ENCODE assay signal across 11 mouse cellular contexts in the genomic region with DNA sequence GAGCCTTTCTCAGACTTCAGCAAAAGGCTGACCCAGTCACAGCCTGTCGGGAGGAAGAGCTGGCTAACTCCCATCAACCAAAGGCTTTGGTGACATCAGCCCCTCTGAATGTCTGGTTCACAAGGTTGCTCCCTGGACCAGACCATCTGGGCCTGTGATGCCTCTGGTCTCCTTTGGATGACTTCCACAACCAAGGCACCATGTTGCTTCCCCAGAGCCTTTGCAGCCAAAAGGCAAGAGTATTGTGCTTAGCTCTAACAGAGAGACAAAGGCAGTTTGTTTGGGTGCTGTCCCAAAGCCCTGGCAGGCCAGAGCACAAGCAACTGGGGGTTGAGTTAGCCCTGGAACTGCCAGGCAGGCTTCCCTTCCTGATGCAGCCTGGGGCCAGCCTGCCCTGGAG. TPM values are rescaled to one million over a fixed set of nuclear protein-coding genes. Genes with fewer than 3 reads are reported as not detected.
DNase-seq lines count a peak whose midpoint lies in the region; ATAC-seq and TF ChIP-seq lines count a peak whose summit lies in the region.
"Had no signal": no experiment of that assay in that cellular context is flagged by ENCODE, and none has a peak within 500 bp of the region (broad histone marks: within the 10 kb centered on the region; RNA-seq: fewer than 3 reads in every experiment).

No protein-coding gene starts in this region.

- WGBS in hindbrain, postnatal 0 days: 44% methylated on average over 1 of the region's 1 CpGs
- 70% methylated on average over 1 of the region's 1 CpGs for WGBS in hindbrain, embryonic 10.5 days

- peak overlapping the region; percentile 74 for H3K27ac ChIP-seq in hindbrain, postnatal 0 days
- no peak overlapping the region for H3K27ac ChIP-seq in hindbrain, embryonic 10.5 days
- H3K27ac ChIP-seq in bone marrow macrophage, adult 2 months (ENCODE audit: insufficient read depth, low read depth, low read length): 0 out of 2 replicates have a peak overlapping the region, but pooled peaks have one; percentile 17
- H3K27ac ChIP-seq: limb, embryonic 15.5 days had no signal

- no peaks in the 10 kb centered on the region for H3K9me3 ChIP-seq in hindbrain, postnatal 0 days (ENCODE audit: low read length)
- no peaks in the 10 kb centered on the region for H3K9me3 ChIP-seq in hindbrain, embryonic 10.5 days
- H3K9me3 ChIP-seq: limb, embryonic 15.5 days had no signal

- H3K4me3 ChIP-seq in hindbrain, postnatal 0 days (ENCODE audit: low read length): no peak overlapping the region
- no peak overlapping the region for H3K4me3 ChIP-seq in hindbrain, embryonic 10.5 days
- no peak overlapping the region for H3K4me3 ChIP-seq in bone marrow macrophage, adult 2 months (ENCODE audit: insufficient read depth, low read length)
- H3K4me3 ChIP-seq: erythroblast, embryonic 14.5 days; limb, embryonic 15.5 days had no signal

- H3K36me3 ChIP-seq in hindbrain, postnatal 0 days (ENCODE audit: insufficient read depth, low read length): peaks cover 33% of the 10 kb centered on the region
- peaks cover 76% of the 10 kb centered on the region for H3K36me3 ChIP-seq in hindbrain, embryonic 10.5 days

- H3K9ac ChIP-seq in hindbrain, postnatal 0 days (replicated peaks; ENCODE audit: low read length): no peak overlapping the region
- H3K9ac ChIP-seq: limb, embryonic 15.5 days had no signal

- H3K4me1 ChIP-seq in hindbrain, postnatal 0 days (ENCODE audit: insufficient read depth, low read length): no peaks in the 10 kb centered on the region
- peaks cover 20% of the 10 kb centered on the region for H3K4me1 ChIP-seq in hindbrain, embryonic 10.5 days (replicated peaks)
- H3K4me1 ChIP-seq in bone marrow macrophage, adult 2 months (ENCODE audit: control insufficient read depth, insufficient read depth, low read length): peaks cover 47% of the 10 kb centered on the region

- no peak overlapping the region for H3K4me2 ChIP-seq in hindbrain, postnatal 0 days (ENCODE audit: low read depth, low read length)
- H3K4me2 ChIP-seq: limb, embryonic 15.5 days had no signal

- intact Hi-C loops in heart, postnatal 25 days (cut with DNase I): loop anchor here (5.0 kb wide), 1 partner anchor 122 kb away; no protein-coding TSS in a partner anchor

- peak; percentile 61 for ATAC-seq in hindbrain, postnatal 0 days
- no peak for ATAC-seq in megakaryocyte-erythroid progenitor cell, adult 5-6 weeks (replicated peaks; ENCODE audit: low FRiP score, low TSS enrichment, poor library complexity, severe bottlenecking)
- ATAC-seq: activated CD4-positive, CD25-positive, alpha-beta regulatory T cell, adult 4 months had no signal

- no peak for TF ChIP-seq CTCF in hindbrain, postnatal 0 days (IDR thresholded peaks at IDR 0.05; ENCODE audit: low read depth)
- TF ChIP-seq CTCF in bone marrow macrophage, adult 2 months (IDR thresholded peaks at IDR 0.05; ENCODE audit: low read depth, low read length): no peak

- TF ChIP-seq POLR2A in bone marrow macrophage, adult 2 months (IDR thresholded peaks at IDR 0.05; ENCODE audit: borderline replicate concordance, low read depth, low read length): no peak

- peak; percentile 76 for DNase-seq in hindbrain, postnatal 0 days (ENCODE audit: low spot score)
- DNase-seq in hindbrain, embryonic 10.5 days (ENCODE audit: low spot score): no peak
- DNase-seq in cerebellum, adult 18-20 months: peak; percentile 78 to 87
- DNase-seq in heart, postnatal 25 days (ENCODE audit: low spot score): peak; percentile 16
- DNase-seq in c-Kit-positive CD71-positive TER-119-positive erythroid progenitor cells, embryonic 14.5 days (ENCODE audit: low spot score): no peak
- DNase-seq: thymus, postnatal 4 days had no signal

- H3K27me3 ChIP-seq in hindbrain, postnatal 0 days (ENCODE audit: insufficient read depth, low read length): no peaks in the 10 kb centered on the region
- H3K27me3 ChIP-seq in hindbrain, embryonic 10.5 days (ENCODE audit: insufficient read depth, poor library complexity, severe bottlenecking): no peaks in the 10 kb centered on the region
- H3K27me3 ChIP-seq: limb, embryonic 15.5 days had no signal

RNA-seq across cellular contexts. Expression of a gene that starts 40.4 kb away (rescaled TPM):
- total RNA-seq in hindbrain, postnatal 0 days (2014; rRNA removed): 14.4 and 14.5 TPM in 2 replicates
- 5.9 and 6.8 TPM in 2 replicates for polyA plus RNA-seq in hindbrain, postnatal 0 days (2015; fragmentation: Nextera tagmentation; extraction: Ambion mirVana)
- 3.6 and 4.6 TPM in 2 replicates for polyA plus RNA-seq in hindbrain, embryonic 10.5 days (2016; fragmentation: Nextera tagmentation; extraction: Ambion mirVana)
- 9.5 and 10.7 TPM in 2 replicates for polyA plus RNA-seq in bone marrow macrophage, adult 2 months (2012; ENCODE audit: insufficient read depth, insufficient read length, missing spikeins)
- 1 to 10 TPM; 5.5 to 6.0 TPM for total RNA-seq in heart, postnatal 25 days (2021)
- 0.35 and 0.37 TPM in 2 replicates for total RNA-seq in megakaryocyte-erythroid progenitor cell, adult 5-6 weeks (2014; fragmentation: Nextera tagmentation)
- 0.23 and 0.34 TPM in 2 replicates for total RNA-seq in megakaryocyte-erythroid progenitor cell, adult 5-6 weeks (2017)
- polyA plus RNA-seq: erythroblast, embryonic 14.5 days had no signal

Comparison
In these comparisons a context has a peak if more than half of its experiments do, and no peak if none do; other contexts are left out.
1. DNase-seq: peak in hindbrain, postnatal 0 days (single experiment), cerebellum, adult 18-20 months (2 of 2) and heart, postnatal 25 days (single experiment); none in hindbrain, embryonic 10.5 days (single experiment) and c-Kit-positive CD71-positive TER-119-positive erythroid progenitor cells, embryonic 14.5 days (single experiment).
2. RNA of a gene that starts 40.4 kb away (total RNA-seq): 14.4 to 14.5 TPM in hindbrain, postnatal 0 days and 5.5 to 6.0 TPM in heart, postnatal 25 days; 0.23 to 0.37 TPM in megakaryocyte-erythroid progenitor cell, adult 5-6 weeks; every median in the first group is over 4 times any median in the second.